8 mouse cellular contexts compared by ENCODE assay signal in the genomic region with DNA sequence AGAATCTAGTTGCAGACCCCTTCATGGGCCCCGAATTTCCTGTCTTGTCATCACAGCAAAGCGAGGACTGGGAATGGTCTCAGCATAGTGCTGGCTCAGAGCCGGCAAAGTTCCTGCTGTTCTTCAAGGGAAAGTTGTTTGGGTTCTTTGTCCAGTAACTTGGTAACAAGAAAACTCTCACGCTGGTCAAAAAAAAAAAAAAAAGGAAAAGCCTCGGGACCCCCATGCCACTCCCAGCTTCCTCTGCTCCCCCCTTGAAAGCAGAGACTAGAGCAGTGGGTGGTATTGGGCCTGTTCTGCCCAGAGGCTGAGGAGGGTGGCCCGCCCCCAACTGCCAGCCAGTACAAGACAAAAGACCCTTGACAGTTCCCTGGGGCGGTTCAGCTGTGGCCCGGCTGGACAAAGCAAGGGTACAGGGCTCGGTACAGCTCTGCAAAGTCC. TPM values are rescaled to one million over a fixed set of nuclear protein-coding genes. Genes with fewer than 3 reads are reported as not detected.
DNase-seq lines count a peak whose midpoint lies in the region; ATAC-seq and TF ChIP-seq lines count a peak whose summit lies in the region.
"Had no signal": no experiment of that assay in that cellular context is flagged by ENCODE, and none has a peak within 500 bp of the region (broad histone marks: within the 10 kb centered on the region; RNA-seq: fewer than 3 reads in every experiment).

No protein-coding gene starts in this region.

- H3K4me3 ChIP-seq in lung, embryonic 15.5 days, result peak overlapping the region; percentile 54
- H3K4me3 ChIP-seq in embryonic facial prominence, embryonic 12.5 days, result peak overlapping the region; percentile 58
- peak overlapping the region; percentile 60 for H3K4me3 ChIP-seq in hindbrain, postnatal 0 days (ENCODE audit: low read length)
- peak overlapping the region; percentile 46 for H3K4me3 ChIP-seq in neural tube, embryonic 14.5 days (ENCODE audit: low read depth, low read length)
- H3K4me3 ChIP-seq in gastrocnemius, adult 2 months, result no peak overlapping the region

- intact Hi-C loops in gastrocnemius, adult 2 months (cut with DNase I), result no loop called here

- no peak for DNase-seq in lung, postnatal 14 days
- peak; percentile 75 for DNase-seq in hindbrain, postnatal 0 days (ENCODE audit: low spot score)
- no peak for DNase-seq in gastrocnemius, adult 2 months
- DNase-seq in natural killer cell, adult 2 months (ENCODE audit: low spot score in 2 of 2), result no peak

- peak overlapping the region; percentile 61 for H3K4me2 ChIP-seq in lung, embryonic 15.5 days
- H3K4me2 ChIP-seq in embryonic facial prominence, embryonic 12.5 days (replicated peaks), result peak overlapping the region; percentile 94
- H3K4me2 ChIP-seq in hindbrain, postnatal 0 days (ENCODE audit: low read depth, low read length), result peak overlapping the region; percentile 86
- H3K4me2 ChIP-seq in neural tube, embryonic 14.5 days (ENCODE audit: low read depth, low read length), result peak overlapping the region; percentile 64

- WGBS in lung, embryonic 15.5 days, result 11% methylated on average over 9 of the region's 9 CpGs
- WGBS in embryonic facial prominence, embryonic 12.5 days, result 10% methylated on average over 9 of the region's 9 CpGs
- 7% methylated on average over 9 of the region's 9 CpGs for WGBS in hindbrain, postnatal 0 days
- WGBS in neural tube, embryonic 14.5 days, result 2% methylated on average over 8 of the region's 9 CpGs

- H3K9ac ChIP-seq in lung, embryonic 15.5 days, result peak overlapping the region; percentile 50
- no peak overlapping the region for H3K9ac ChIP-seq in embryonic facial prominence, embryonic 12.5 days
- H3K9ac ChIP-seq in hindbrain, postnatal 0 days (replicated peaks; ENCODE audit: low read length), result peak overlapping the region; percentile 68
- H3K9ac ChIP-seq in neural tube, embryonic 14.5 days (replicated peaks; ENCODE audit: low read depth, low read length), result peak overlapping the region; percentile 61; the same call in 1 of the 2 replicates

- H3K36me3 ChIP-seq in lung, embryonic 15.5 days, result no peaks in the 10 kb centered on the region
- H3K36me3 ChIP-seq in embryonic facial prominence, embryonic 12.5 days, result no peaks in the 10 kb centered on the region
- no peaks in the 10 kb centered on the region for H3K36me3 ChIP-seq in hindbrain, postnatal 0 days (ENCODE audit: insufficient read depth, low read length)
- H3K36me3 ChIP-seq in neural tube, embryonic 14.5 days (ENCODE audit: control insufficient read depth, insufficient read depth, low read length), result no peaks in the 10 kb centered on the region

- H3K27ac ChIP-seq in lung, embryonic 15.5 days, result peak overlapping the region; percentile 83
- no peak overlapping the region for H3K27ac ChIP-seq in embryonic facial prominence, embryonic 12.5 days
- peak overlapping the region; percentile 90 for H3K27ac ChIP-seq in hindbrain, postnatal 0 days
- H3K27ac ChIP-seq in neural tube, embryonic 14.5 days (ENCODE audit: low read depth, low read length), result peak overlapping the region; percentile 90
- no peak overlapping the region for H3K27ac ChIP-seq in gastrocnemius, adult 2 months

- peaks cover 25% of the 10 kb centered on the region for H3K27me3 ChIP-seq in lung, embryonic 15.5 days
- H3K27me3 ChIP-seq in embryonic facial prominence, embryonic 12.5 days, result peaks cover 20% of the 10 kb centered on the region
- H3K27me3 ChIP-seq in hindbrain, postnatal 0 days (ENCODE audit: insufficient read depth, low read length), result no peaks in the 10 kb centered on the region
- no peaks in the 10 kb centered on the region for H3K27me3 ChIP-seq in neural tube, embryonic 14.5 days (ENCODE audit: control insufficient read depth, insufficient read depth, low read length)

- H3K4me1 ChIP-seq in lung, embryonic 15.5 days, result peaks cover 24% of the 10 kb centered on the region
- H3K4me1 ChIP-seq in embryonic facial prominence, embryonic 12.5 days, result peaks cover 18% of the 10 kb centered on the region
- H3K4me1 ChIP-seq in hindbrain, postnatal 0 days (ENCODE audit: insufficient read depth, low read length), result peaks cover 18% of the 10 kb centered on the region
- H3K4me1 ChIP-seq in neural tube, embryonic 14.5 days (ENCODE audit: control insufficient read depth, insufficient read depth, low read length), result peaks cover 26% of the 10 kb centered on the region

- no peaks in the 10 kb centered on the region for H3K9me3 ChIP-seq in lung, embryonic 15.5 days
- H3K9me3 ChIP-seq in embryonic facial prominence, embryonic 12.5 days, result no peaks in the 10 kb centered on the region
- H3K9me3 ChIP-seq in hindbrain, postnatal 0 days (ENCODE audit: low read length), result no peaks in the 10 kb centered on the region
- no peaks in the 10 kb centered on the region for H3K9me3 ChIP-seq in neural tube, embryonic 14.5 days (ENCODE audit: control insufficient read depth, low read length)

- TF ChIP-seq CTCF in hindbrain, postnatal 0 days (IDR thresholded peaks at IDR 0.05; ENCODE audit: low read depth), result no peak
- no peak for TF ChIP-seq CTCF in gastrocnemius, adult 2 months (IDR thresholded peaks at IDR 0.05)

- ATAC-seq in lung, embryonic 15.5 days (ENCODE audit: borderline replicate concordance, extremely low read depth, low FRiP score, low TSS enrichment), result peak; percentile 47; the same call in 1 of the 2 replicates
- no peak for ATAC-seq in embryonic facial prominence, embryonic 12.5 days (ENCODE audit: insufficient number of reproducible peaks, insufficient read depth, low FRiP score, low TSS enrichment)
- peak; percentile 74 for ATAC-seq in hindbrain, postnatal 0 days
- peak; percentile 45; the same call in 1 of the 2 replicates for ATAC-seq in neural tube, embryonic 14.5 days (ENCODE audit: low read depth)

RNA-seq across cellular contexts. Expression of a gene that starts 1.7 kb away (rescaled TPM):
- polyA plus RNA-seq in lung, embryonic 15.5 days (2015; fragmentation: Nextera tagmentation; extraction: Ambion mirVana), result 109 and 125 TPM in 2 replicates
- polyA plus RNA-seq in embryonic facial prominence, embryonic 12.5 days (2016; fragmentation: Nextera tagmentation; extraction: Ambion mirVana), result 21.7 and 25.5 TPM in 2 replicates
- total RNA-seq in hindbrain, postnatal 0 days (2014; rRNA removed), result 56.6 and 76.0 TPM in 2 replicates
- 118 and 133 TPM in 2 replicates for polyA plus RNA-seq in hindbrain, postnatal 0 days (2015; fragmentation: Nextera tagmentation; extraction: Ambion mirVana)
- polyA plus RNA-seq in neural tube, embryonic 14.5 days (2014; fragmentation: Nextera tagmentation; extraction: Ambion mirVana), result 86.5 and 97.0 TPM in 2 replicates
- under 1 TPM in 1 of 2 experiments, not detected in 1; 0.78 TPM for total RNA-seq in gastrocnemius, adult 2 months (2021)

RNA-seq across cellular contexts. Expression of a gene that starts 14.3 kb away (rescaled TPM):
- 97.0 and 107 TPM in 2 replicates for polyA plus RNA-seq in lung, embryonic 15.5 days (2015; fragmentation: Nextera tagmentation; extraction: Ambion mirVana)
- polyA plus RNA-seq in embryonic facial prominence, embryonic 12.5 days (2016; fragmentation: Nextera tagmentation; extraction: Ambion mirVana), result 113 and 116 TPM in 2 replicates
- total RNA-seq in hindbrain, postnatal 0 days (2014; rRNA removed), result 94.8 and 112 TPM in 2 replicates
- 107 and 110 TPM in 2 replicates for polyA plus RNA-seq in hindbrain, postnatal 0 days (2015; fragmentation: Nextera tagmentation; extraction: Ambion mirVana)
- 87.0 and 95.2 TPM in 2 replicates for polyA plus RNA-seq in neural tube, embryonic 14.5 days (2014; fragmentation: Nextera tagmentation; extraction: Ambion mirVana)
- total RNA-seq in gastrocnemius, adult 2 months (2021), result 10 to 100 TPM; 32.5 to 38.5 TPM

RNA-seq across cellular contexts. Expression of a gene that starts 23.9 kb away (rescaled TPM):
- polyA plus RNA-seq in lung, embryonic 15.5 days (2015; fragmentation: Nextera tagmentation; extraction: Ambion mirVana), result 0.12 TPM in 1 of 2 replicates, not detected in the other
- polyA plus RNA-seq in embryonic facial prominence, embryonic 12.5 days (2016; fragmentation: Nextera tagmentation; extraction: Ambion mirVana), result 0.14 TPM in 1 of 2 replicates, not detected in the other
- 0.29 TPM in 1 of 2 replicates, not detected in the other for total RNA-seq in hindbrain, postnatal 0 days (2014; rRNA removed)
- polyA plus RNA-seq in hindbrain, postnatal 0 days (2015; fragmentation: Nextera tagmentation; extraction: Ambion mirVana), result 0.40 TPM in 2 replicates
- 0.15 and 0.31 TPM in 2 replicates for polyA plus RNA-seq in neural tube, embryonic 14.5 days (2014; fragmentation: Nextera tagmentation; extraction: Ambion mirVana)
- total RNA-seq in gastrocnemius, adult 2 months (2021), result not detected
- polyA plus RNA-seq: small intestine, adult 2 months had no signal

RNA-seq across cellular contexts. Expression of a gene that starts 32.0 kb away (rescaled TPM):
- polyA plus RNA-seq in lung, embryonic 15.5 days (2015; fragmentation: Nextera tagmentation; extraction: Ambion mirVana), result 54.7 and 58.1 TPM in 2 replicates
- polyA plus RNA-seq in embryonic facial prominence, embryonic 12.5 days (2016; fragmentation: Nextera tagmentation; extraction: Ambion mirVana), result 71.3 and 72.6 TPM in 2 replicates
- 32.9 and 51.8 TPM in 2 replicates for total RNA-seq in hindbrain, postnatal 0 days (2014; rRNA removed)
- 49.8 and 52.9 TPM in 2 replicates for polyA plus RNA-seq in hindbrain, postnatal 0 days (2015; fragmentation: Nextera tagmentation; extraction: Ambion mirVana)
- 49.2 and 61.0 TPM in 2 replicates for polyA plus RNA-seq in neural tube, embryonic 14.5 days (2014; fragmentation: Nextera tagmentation; extraction: Ambion mirVana)
- 10 to 100 TPM; 41.9 to 42.1 TPM for total RNA-seq in gastrocnemius, adult 2 months (2021)

RNA-seq across cellular contexts. Expression of a gene that starts 33.6 kb away (rescaled TPM):
- polyA plus RNA-seq in lung, embryonic 15.5 days (2015; fragmentation: Nextera tagmentation; extraction: Ambion mirVana), result 0.38 and 0.61 TPM in 2 replicates
- polyA plus RNA-seq in embryonic facial prominence, embryonic 12.5 days (2016; fragmentation: Nextera tagmentation; extraction: Ambion mirVana), result 1.3 and 1.7 TPM in 2 replicates
- total RNA-seq in hindbrain, postnatal 0 days (2014; rRNA removed), result 0.47 and 0.68 TPM in 2 replicates
- 0.09 and 0.28 TPM in 2 replicates for polyA plus RNA-seq in hindbrain, postnatal 0 days (2015; fragmentation: Nextera tagmentation; extraction: Ambion mirVana)
- polyA plus RNA-seq in neural tube, embryonic 14.5 days (2014; fragmentation: Nextera tagmentation; extraction: Ambion mirVana), result 0.31 and 0.60 TPM in 2 replicates
- total RNA-seq in gastrocnemius, adult 2 months (2021), result 1 to 10 TPM; 1.1 to 2.3 TPM

Comparison
In these comparisons a context has a peak if more than half of its experiments do, and no peak if none do; other contexts are left out.
1. H3K27ac ChIP-seq: peak in lung, embryonic 15.5 days (single experiment), hindbrain, postnatal 0 days (single experiment) and neural tube, embryonic 14.5 days (single experiment); none in embryonic facial prominence, embryonic 12.5 days (single experiment) and gastrocnemius, adult 2 months (single experiment).
2. Peak in every context shown above with its lines, with median percentiles within 50 percentile points of each other: H3K4me2 ChIP-seq.